Mouse (Mus musculus): ENCODE measurements around the gene Grhl1. TPM values are rescaled to one million over a fixed set of nuclear protein-coding genes. Genes with fewer than 3 reads are reported as not detected.

Grhl1 gene
- polyA plus RNA-seq, 1 experiment from 2014 or later = 1.6 TPM

GRCm38 (mm10) chr12:24583653-24584052 lies 11.6 kb downstream of the Grhl1 start:
- no peaks in the 10 kb centered on the region for H3K9me3 ChIP-seq (replicated peaks; ENCODE audit: control insufficient read depth, low read length)
- H3K36me3 ChIP-seq (ENCODE audit: control insufficient read depth, insufficient read depth) = no peaks in the 10 kb centered on the region
- H3K27ac ChIP-seq (ENCODE audit: low read length) = peak overlapping the region; percentile 55
- peak; percentile 62 for ATAC-seq (replicated peaks; ENCODE audit: extremely low read depth, insufficient read depth, low FRiP score)
- H3K9ac ChIP-seq (ENCODE audit: low read length) = no peak overlapping the region
- no peaks in the 10 kb centered on the region for H3K27me3 ChIP-seq (ENCODE audit: control insufficient read depth, insufficient read depth, low read length)
- peaks cover 12% of the 10 kb centered on the region for H3K4me1 ChIP-seq (ENCODE audit: control insufficient read depth, insufficient read depth, low read length)
- no peak overlapping the region for H3K4me3 ChIP-seq (ENCODE audit: low read length)
- 39% methylated on average over 3 of the region's 3 CpGs for WGBS
- no peak overlapping the region for H3K4me2 ChIP-seq (ENCODE audit: low read depth, low read length)

GRCm38 (mm10) chr12:24584835-24585234 lies 12.8 kb downstream of the Grhl1 start:
- Histone ChIP-seq H3K4me3 (ENCODE audit: low read length) (no peak overlapping the region), H3K4me2 (ENCODE audit: low read depth, low read length) (no peak overlapping the region), H3K4me1 (ENCODE audit: control insufficient read depth, insufficient read depth, low read length) (peaks cover 12% of the 10 kb centered on the region), H3K9me3 (replicated peaks; ENCODE audit: control insufficient read depth, low read length) (no peaks in the 10 kb centered on the region), H3K36me3 (ENCODE audit: control insufficient read depth, insufficient read depth) (no peaks in the 10 kb centered on the region), H3K9ac (ENCODE audit: low read length) (no peak overlapping the region), H3K27me3 (ENCODE audit: control insufficient read depth, insufficient read depth, low read length) (no peaks in the 10 kb centered on the region), H3K27ac (ENCODE audit: low read length) (no peak overlapping the region)
- WGBS = 78% methylated on average over 8 of the region's 8 CpGs
- no peak for ATAC-seq (replicated peaks; ENCODE audit: extremely low read depth, insufficient read depth, low FRiP score)

GRCm38 (mm10) chr12:24586193-24586592 lies 14.1 kb downstream of the Grhl1 start:
- no peak overlapping the region for H3K27ac ChIP-seq (ENCODE audit: low read length)
- H3K9ac ChIP-seq (ENCODE audit: low read length) = no peak overlapping the region
- no peaks in the 10 kb centered on the region for H3K9me3 ChIP-seq (replicated peaks; ENCODE audit: control insufficient read depth, low read length)
- 80% methylated on average over 7 of the region's 7 CpGs for WGBS
- ATAC-seq (replicated peaks; ENCODE audit: extremely low read depth, insufficient read depth, low FRiP score) = no peak
- H3K4me2 ChIP-seq (ENCODE audit: low read depth, low read length) = no peak overlapping the region
- H3K36me3 ChIP-seq (ENCODE audit: control insufficient read depth, insufficient read depth) = no peaks in the 10 kb centered on the region
- no peak overlapping the region for H3K4me3 ChIP-seq (ENCODE audit: low read length)
- peaks cover 12% of the 10 kb centered on the region for H3K4me1 ChIP-seq (ENCODE audit: control insufficient read depth, insufficient read depth, low read length)
- H3K27me3 ChIP-seq (ENCODE audit: control insufficient read depth, insufficient read depth, low read length) = no peaks in the 10 kb centered on the region

- Histone ChIP-seq H3K9ac (ENCODE audit: low read length) (no peak overlapping the region), H3K4me3 (ENCODE audit: low read length) (no peak overlapping the region), H3K4me2 (ENCODE audit: low read depth, low read length) (no peak overlapping the region), H3K27ac (ENCODE audit: low read length) (no peak overlapping the region), H3K4me1 (ENCODE audit: control insufficient read depth, insufficient read depth, low read length) (peaks cover 8% of the 10 kb centered on the region), H3K9me3 (replicated peaks; ENCODE audit: control insufficient read depth, low read length) (no peaks in the 10 kb centered on the region), H3K36me3 (ENCODE audit: control insufficient read depth, insufficient read depth) (no peaks in the 10 kb centered on the region), H3K27me3 (ENCODE audit: control insufficient read depth, insufficient read depth, low read length) (no peaks in the 10 kb centered on the region)
- no peak for ATAC-seq (replicated peaks; ENCODE audit: extremely low read depth, insufficient read depth, low FRiP score)
- WGBS = 81% methylated on average over 7 of the region's 7 CpGs
Observed at GRCm38 (mm10) chr12:24590371-24590770, 18.3 kb downstream of the Grhl1 start.

DNA sequence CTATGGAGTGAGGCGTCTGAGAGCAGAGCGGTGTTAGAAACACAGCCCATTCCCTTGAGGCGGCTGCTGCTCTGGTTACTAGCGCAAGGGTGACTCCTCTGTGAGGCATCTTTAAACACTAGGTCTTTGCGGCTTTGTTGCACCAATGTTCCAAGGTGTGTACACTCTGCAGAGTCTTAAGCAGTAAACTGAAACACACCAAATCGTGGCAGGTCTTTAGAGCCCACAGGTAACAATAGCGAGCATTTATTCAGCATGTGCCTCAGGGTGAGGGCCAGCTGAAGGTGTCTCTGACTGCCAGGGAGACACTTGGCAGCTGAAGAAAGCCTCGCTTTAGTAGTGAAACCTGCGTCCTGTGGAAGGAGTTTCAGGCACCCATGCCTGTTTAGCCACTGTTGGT lies 20.0 kb downstream of the Grhl1 start:
- Histone ChIP-seq H3K9me3 (replicated peaks; ENCODE audit: control insufficient read depth, low read length) (no peaks in the 10 kb centered on the region), H3K4me2 (ENCODE audit: low read depth, low read length) (no peak overlapping the region), H3K4me3 (ENCODE audit: low read length) (no peak overlapping the region), H3K27ac (ENCODE audit: low read length) (no peak overlapping the region), H3K9ac (ENCODE audit: low read length) (no peak overlapping the region), H3K36me3 (ENCODE audit: control insufficient read depth, insufficient read depth) (no peaks in the 10 kb centered on the region), H3K27me3 (ENCODE audit: control insufficient read depth, insufficient read depth, low read length) (no peaks in the 10 kb centered on the region), H3K4me1 (ENCODE audit: control insufficient read depth, insufficient read depth, low read length) (peaks cover 8% of the 10 kb centered on the region)
- ATAC-seq (replicated peaks; ENCODE audit: extremely low read depth, insufficient read depth, low FRiP score) = no peak
- 85% methylated on average over 9 of the region's 9 CpGs for WGBS

DNA sequence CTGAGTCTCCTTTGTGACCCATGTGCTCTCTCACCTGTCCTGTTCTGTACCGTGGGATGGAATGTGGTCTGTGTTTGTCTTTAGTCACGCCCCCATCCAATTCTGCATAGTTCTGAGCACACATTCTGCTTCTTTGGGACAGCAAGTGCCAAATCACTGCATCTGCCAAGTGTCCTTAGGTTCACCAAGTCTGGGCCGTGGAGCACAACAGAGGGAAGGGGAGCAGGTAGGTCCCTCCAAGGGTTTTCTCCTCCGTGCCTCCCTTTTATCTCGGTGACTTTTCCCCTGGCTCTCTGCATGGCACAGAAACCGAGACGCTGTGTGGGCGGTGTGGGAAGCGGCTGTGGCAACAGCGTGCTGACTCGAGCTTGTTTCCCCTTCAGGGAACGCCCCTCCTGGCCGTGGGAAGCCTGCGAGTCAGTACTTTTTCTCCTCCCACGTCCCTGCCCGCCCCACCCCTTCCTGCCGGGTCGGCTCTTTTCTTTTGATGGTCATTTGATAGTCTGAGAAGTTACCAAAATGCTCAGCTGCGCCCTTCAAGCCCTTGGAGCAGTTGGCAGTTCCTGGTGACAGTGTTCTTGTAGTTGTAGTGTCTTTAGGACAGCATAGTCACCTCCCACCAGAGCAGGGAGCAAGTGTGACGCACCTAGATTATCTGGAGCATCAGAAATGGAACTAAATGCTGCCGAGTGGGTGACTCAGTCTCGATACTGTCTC lies 21.0 kb downstream of the Grhl1 start:
- Histone ChIP-seq H3K27me3 (ENCODE audit: control insufficient read depth, insufficient read depth, low read length) (no peaks in the 10 kb centered on the region), H3K27ac (ENCODE audit: low read length) (peak overlapping the region; percentile 28; the same call in 1 of the 2 replicates), H3K4me3 (ENCODE audit: low read length) (peak overlapping the region; percentile 32), H3K9ac (ENCODE audit: low read length) (peak overlapping the region; percentile 34), H3K4me2 (ENCODE audit: low read depth, low read length) (peak overlapping the region; percentile 66), H3K4me1 (ENCODE audit: control insufficient read depth, insufficient read depth, low read length) (peaks cover 8% of the 10 kb centered on the region), H3K36me3 (ENCODE audit: control insufficient read depth, insufficient read depth) (no peaks in the 10 kb centered on the region), H3K9me3 (replicated peaks; ENCODE audit: control insufficient read depth, low read length) (no peaks in the 10 kb centered on the region)
- peak; percentile 62 for ATAC-seq (replicated peaks; ENCODE audit: extremely low read depth, insufficient read depth, low FRiP score)
- 13% methylated on average over 22 of the region's 22 CpGs for WGBS

DNA sequence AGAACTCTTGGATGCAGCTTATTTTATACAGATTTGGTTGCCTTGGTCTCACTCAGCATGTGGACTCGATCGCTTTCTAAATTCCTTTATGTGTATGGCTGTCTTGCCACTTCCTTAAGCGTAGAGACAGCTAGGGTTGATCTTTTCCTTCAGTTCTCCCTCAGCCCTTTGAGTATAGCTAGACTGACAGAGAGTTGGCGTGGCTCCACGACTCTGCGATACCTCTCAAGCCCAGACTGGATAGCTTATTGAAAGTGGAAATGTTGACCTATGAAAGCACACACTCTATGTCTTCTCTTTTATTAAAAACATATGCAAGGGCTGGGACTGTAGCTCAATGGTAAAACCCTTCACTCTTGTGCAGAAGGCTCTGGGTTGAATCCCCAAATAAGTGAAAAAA lies 25.3 kb downstream of the Grhl1 start:
- H3K27ac ChIP-seq (ENCODE audit: low read length) = no peak overlapping the region
- WGBS = 61% methylated on average over 6 of the region's 6 CpGs
- H3K36me3 ChIP-seq (ENCODE audit: control insufficient read depth, insufficient read depth) = no peaks in the 10 kb centered on the region
- peaks cover 8% of the 10 kb centered on the region for H3K4me1 ChIP-seq (ENCODE audit: control insufficient read depth, insufficient read depth, low read length)
- no peak overlapping the region for H3K9ac ChIP-seq (ENCODE audit: low read length)
- ATAC-seq (replicated peaks; ENCODE audit: extremely low read depth, insufficient read depth, low FRiP score) = no peak
- H3K4me2 ChIP-seq (ENCODE audit: low read depth, low read length) = no peak overlapping the region
- H3K9me3 ChIP-seq (replicated peaks; ENCODE audit: control insufficient read depth, low read length) = no peaks in the 10 kb centered on the region
- H3K27me3 ChIP-seq (ENCODE audit: control insufficient read depth, insufficient read depth, low read length) = no peaks in the 10 kb centered on the region
- H3K4me3 ChIP-seq (ENCODE audit: low read length) = no peak overlapping the region

DNA sequence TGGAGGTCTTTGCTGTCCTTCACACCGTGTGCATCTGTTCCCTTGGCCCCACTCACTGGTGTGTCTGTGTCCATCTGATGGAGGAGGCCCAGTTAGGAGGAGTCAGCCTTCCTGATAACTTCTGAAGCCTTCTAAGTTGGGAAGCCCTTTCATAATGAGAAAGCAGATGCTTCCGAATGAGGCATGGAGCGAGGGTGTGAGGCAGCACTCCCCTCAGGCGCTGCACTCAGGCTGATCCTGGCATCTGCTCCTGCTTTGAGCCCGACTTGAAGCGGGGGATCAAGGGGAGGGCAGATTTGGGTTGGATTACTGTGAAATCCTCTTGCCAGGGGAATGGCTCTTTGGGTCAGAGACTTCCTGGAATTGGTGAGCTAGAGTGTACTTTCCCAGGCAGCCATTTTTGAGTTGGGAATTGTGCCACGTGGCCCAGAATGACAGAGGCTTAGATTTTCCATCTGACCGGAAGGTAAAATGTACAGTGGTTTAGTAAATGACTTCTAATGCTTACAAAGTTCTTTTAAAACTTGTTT lies 27.3 kb downstream of the Grhl1 start:
- H3K27ac ChIP-seq (ENCODE audit: low read length) = no peak overlapping the region
- no peaks in the 10 kb centered on the region for H3K36me3 ChIP-seq (ENCODE audit: control insufficient read depth, insufficient read depth)
- no peak overlapping the region for H3K9ac ChIP-seq (ENCODE audit: low read length)
- H3K4me3 ChIP-seq (ENCODE audit: low read length) = no peak overlapping the region
- no peaks in the 10 kb centered on the region for H3K9me3 ChIP-seq (replicated peaks; ENCODE audit: control insufficient read depth, low read length)
- H3K27me3 ChIP-seq (ENCODE audit: control insufficient read depth, insufficient read depth, low read length) = no peaks in the 10 kb centered on the region
- H3K4me2 ChIP-seq (ENCODE audit: low read depth, low read length) = no peak overlapping the region
- ATAC-seq (replicated peaks; ENCODE audit: extremely low read depth, insufficient read depth, low FRiP score) = no peak
- no peaks in the 10 kb centered on the region for H3K4me1 ChIP-seq (ENCODE audit: control insufficient read depth, insufficient read depth, low read length)
- WGBS = 66% methylated on average over 8 of the region's 8 CpGs

- Histone ChIP-seq H3K27ac (ENCODE audit: low read length) (no peak overlapping the region), H3K27me3 (ENCODE audit: control insufficient read depth, insufficient read depth, low read length) (no peaks in the 10 kb centered on the region), H3K4me2 (ENCODE audit: low read depth, low read length) (no peak overlapping the region), H3K4me1 (ENCODE audit: control insufficient read depth, insufficient read depth, low read length) (no peaks in the 10 kb centered on the region), H3K9me3 (replicated peaks; ENCODE audit: control insufficient read depth, low read length) (no peaks in the 10 kb centered on the region), H3K9ac (ENCODE audit: low read length) (no peak overlapping the region), H3K4me3 (ENCODE audit: low read length) (no peak overlapping the region), H3K36me3 (ENCODE audit: control insufficient read depth, insufficient read depth) (no peaks in the 10 kb centered on the region)
- WGBS = 86% methylated on average over 7 of the region's 7 CpGs
- ATAC-seq (replicated peaks; ENCODE audit: extremely low read depth, insufficient read depth, low FRiP score) = no peak
Observed at GRCm38 (mm10) chr12:24600074-24600473, 28.0 kb downstream of the Grhl1 start.
